Mouse (Mus musculus) heart, embryonic 13.5 days (tissue): Measurements from ENCODE around the gene Cox10. TPM values are rescaled to one million over a fixed set of nuclear protein-coding genes. Genes with fewer than 3 reads are reported as not detected.
A peak's percentile ranks its signal among the peaks of the same experiment; 100 is the strongest.
"Not testable (repeated sequence)": the region's sequence is repeated elsewhere in the genome, so short reads cannot be mapped to it uniquely, and the experiment has no call there.

Experiments used
- ATAC-seq: fragments of 200-750 bp; cut with Nextera tagmentation; 2 replicates; pipeline ENCODE4 v1.8.0; 2017; ENCODE audit warnings: moderate TSS enrichment; ENCODE audit not compliant: insufficient number of reproducible peaks, low FRiP score, low TSS enrichment; ENCODE audit errors: extremely low read depth
- H3K27ac ChIP-seq: fragments of 300-500 bp; sonication (generic); replicated peaks from 2 replicates; pipeline ENCODE4 v1.5.1; 2015; ENCODE audit warnings: moderate library complexity, mild to moderate bottlenecking, inconsistent platforms
- H3K27me3 ChIP-seq: fragments of 300-500 bp; sonication (generic); replicated peaks from 2 replicates; pipeline ENCODE4 v1.6.1; 2015; ENCODE audit warnings: mild to moderate bottlenecking, inconsistent platforms
- H3K36me3 ChIP-seq: fragments of 300-500 bp; sonication (generic); 2 replicates; pipeline ENCODE4 v1.6.1; 2015; ENCODE audit warnings: mild to moderate bottlenecking, inconsistent platforms
- H3K4me1 ChIP-seq: fragments of 300-500 bp; sonication (generic); 2 replicates; pipeline ENCODE4 v1.6.1; 2015; ENCODE audit warnings: inconsistent platforms
- H3K4me2 ChIP-seq: fragments of 300-500 bp; sonication (generic); 2 replicates; pipeline ENCODE4 v1.6.1; 2015; ENCODE audit warnings: inconsistent platforms, mild to moderate bottlenecking, moderate library complexity
- H3K4me3 ChIP-seq: fragments of 300-500 bp; sonication (generic); 2 replicates; pipeline ENCODE4 v1.5.1; 2015; ENCODE audit warnings: moderate library complexity, mild to moderate bottlenecking, inconsistent platforms
- H3K9ac ChIP-seq: fragments of 300-500 bp; sonication (generic); 2 replicates; pipeline ENCODE4 v1.6.1; 2015; ENCODE audit warnings: inconsistent platforms, mild to moderate bottlenecking, moderate library complexity
- H3K9me3 ChIP-seq: fragments of 300-500 bp; sonication (generic); 2 replicates; pipeline ENCODE4 v1.6.1; 2016; ENCODE audit warnings: inconsistent platforms
- WGBS: fragments of 180-500 bp; shearing (Covaris S2); methylation state at CpG from one replicate; pipeline ENCODE4 v1.1.7; 2015; ENCODE audit warnings: mixed read lengths; 5-methylcytosine and 5-hydroxymethylcytosine counted together
- polyA plus RNA-seq: library from polyadenylated mRNA; unstranded; fragments of >200 nt; fragmentation: Nextera tagmentation; extraction: Ambion mirVana; gene quantifications from 2 replicates; pipeline ENCODE4 v1.2.1, GENCODE M21; 2015

Gene Cox10
- 32.9 and 33.3 TPM in 2 replicates for polyA plus RNA-seq

- H3K4me2 ChIP-seq: peak within 1 kb of the TSS; percentile 85
- peak within 1 kb of the TSS; percentile 92 for H3K4me3 ChIP-seq
- H3K9ac ChIP-seq: peak within 1 kb of the TSS; percentile 92
- peak; percentile 78; the same call in 1 of the 2 replicates for ATAC-seq
- no peaks in the 10 kb centered on the region for H3K27me3 ChIP-seq
- no peaks in the 10 kb centered on the region for H3K9me3 ChIP-seq
- H3K4me1 ChIP-seq: peaks cover 15% of the 10 kb centered on the region
- peak within 1 kb of the TSS; percentile 96 for H3K27ac ChIP-seq
- peaks cover 13% of the 10 kb centered on the region; the same call in 1 of the 2 replicates for H3K36me3 ChIP-seq
- WGBS: under 1% methylated on average over 45 of the region's 45 CpGs
Measured at GRCm38 (mm10) chr11:64078956-64079726, at the start of gene Cox10. TSS of gene Cox10 (minus strand) at chr11:64079468.

GRCm38 (mm10) chr11:64128016-64128415, 48.7 kb upstream of the Cox10 start:
- no peak for ATAC-seq
- no peak overlapping the region for H3K4me3 ChIP-seq
- 38% methylated on average over 9 of the region's 9 CpGs for WGBS
- no peak overlapping the region for H3K27ac ChIP-seq
- no peaks in the 10 kb centered on the region for H3K36me3 ChIP-seq
- H3K27me3 ChIP-seq: peaks cover 8% of the 10 kb centered on the region; the same call in 1 of the 2 replicates
- no peak overlapping the region for H3K4me2 ChIP-seq
- peaks cover 5% of the 10 kb centered on the region; the same call in 1 of the 2 replicates for H3K4me1 ChIP-seq
- H3K9me3 ChIP-seq: no peaks in the 10 kb centered on the region
- no peak overlapping the region for H3K9ac ChIP-seq

GRCm38 (mm10) chr11:64125471-64125870, 46.2 kb upstream of the Cox10 start:
- Histone ChIP-seq H3K4me1 (peaks cover 5% of the 10 kb centered on the region; the same call in 1 of the 2 replicates), H3K36me3 (no peaks in the 10 kb centered on the region), H3K9me3 (no peaks in the 10 kb centered on the region), H3K27me3 (0 out of 2 replicates have a peak, but pooled peaks cover 5% of the 10 kb centered on the region), H3K9ac (no peak overlapping the region), H3K27ac (no peak overlapping the region), H3K4me3 (no peak overlapping the region), H3K4me2 (no peak overlapping the region)
- no peak for ATAC-seq
- WGBS: 47% methylated on average over 2 of the region's 2 CpGs

- not testable (repeated sequence) for H3K9me3 ChIP-seq, H3K4me2 ChIP-seq, H3K27ac ChIP-seq, H3K27me3 ChIP-seq, ATAC-seq, H3K36me3 ChIP-seq, H3K4me3 ChIP-seq, H3K9ac ChIP-seq
- 42% methylated on average over 6 of the region's 6 CpGs for WGBS
- H3K4me1 ChIP-seq: peaks cover 13% of the 10 kb centered on the region; the same call in 1 of the 2 replicates
Measured at GRCm38 (mm10) chr11:64123174-64123573, 43.9 kb upstream of the Cox10 start.

GRCm38 (mm10) chr11:64116711-64117110, 37.4 kb upstream of the Cox10 start:
- H3K4me1 ChIP-seq: peaks cover 8% of the 10 kb centered on the region; the same call in 1 of the 2 replicates
- H3K4me2 ChIP-seq: no peak overlapping the region
- ATAC-seq: no peak
- no peaks in the 10 kb centered on the region; the same call in 1 of the 2 replicates for H3K27me3 ChIP-seq
- H3K9ac ChIP-seq: no peak overlapping the region
- no peaks in the 10 kb centered on the region for H3K9me3 ChIP-seq
- H3K27ac ChIP-seq: no peak overlapping the region
- no peak overlapping the region for H3K4me3 ChIP-seq
- whole genome bisulfite sequencing: 84% methylated on average over 4 of the region's 4 CpGs
- H3K36me3 ChIP-seq: no peaks in the 10 kb centered on the region

- H3K4me3 ChIP-seq: no peak overlapping the region
- no peaks in the 10 kb centered on the region for H3K36me3 ChIP-seq
- H3K4me1 ChIP-seq: peaks cover 8% of the 10 kb centered on the region; the same call in 1 of the 2 replicates
- no peak overlapping the region for H3K27ac ChIP-seq
- ATAC-seq: no peak
- no peak overlapping the region for H3K4me2 ChIP-seq
- no peaks in the 10 kb centered on the region; the same call in 1 of the 2 replicates for H3K27me3 ChIP-seq
- H3K9me3 ChIP-seq: no peaks in the 10 kb centered on the region
- H3K9ac ChIP-seq: no peak overlapping the region
- WGBS: 84% methylated on average over 2 of the region's 2 CpGs
Measured at GRCm38 (mm10) chr11:64115822-64116221, 36.6 kb upstream of the Cox10 start.

GRCm38 (mm10) chr11:64115101-64115500, 35.8 kb upstream of the Cox10 start:
- Histone ChIP-seq H3K9me3 (no peaks in the 10 kb centered on the region), H3K27me3 (no peaks in the 10 kb centered on the region; the same call in 1 of the 2 replicates), H3K9ac (no peak overlapping the region), H3K27ac (no peak overlapping the region), H3K36me3 (no peaks in the 10 kb centered on the region), H3K4me3 (no peak overlapping the region), H3K4me1 (peaks cover 8% of the 10 kb centered on the region; the same call in 1 of the 2 replicates), H3K4me2 (no peak overlapping the region)
- WGBS: 70% methylated on average over 9 of the region's 9 CpGs
- no peak for ATAC-seq

GRCm38 (mm10) chr11:64100060-64100459, 20.8 kb upstream of the Cox10 start:
- H3K4me2 ChIP-seq: no peak overlapping the region
- H3K9me3 ChIP-seq: no peaks in the 10 kb centered on the region
- no peak overlapping the region for H3K27ac ChIP-seq
- ATAC-seq: no peak
- H3K27me3 ChIP-seq: no peaks in the 10 kb centered on the region; the same call in 1 of the 2 replicates
- WGBS: 86% methylated on average over 5 of the region's 5 CpGs
- H3K9ac ChIP-seq: no peak overlapping the region
- no peak overlapping the region for H3K4me3 ChIP-seq
- no peaks in the 10 kb centered on the region for H3K4me1 ChIP-seq
- H3K36me3 ChIP-seq: no peaks in the 10 kb centered on the region

GRCm38 (mm10) chr11:64093058-64093457, 13.8 kb upstream of the Cox10 start:
- ATAC-seq: no peak
- Histone ChIP-seq H3K9ac (no peak overlapping the region), H3K4me3 (no peak overlapping the region), H3K27ac (no peak overlapping the region), H3K4me1 (no peaks in the 10 kb centered on the region), H3K9me3 (no peaks in the 10 kb centered on the region), H3K36me3 (no peaks in the 10 kb centered on the region), H3K27me3 (no peaks in the 10 kb centered on the region; the same call in 1 of the 2 replicates), H3K4me2 (no peak overlapping the region)
- 82% methylated on average over 4 of the region's 4 CpGs for WGBS

- Histone ChIP-seq H3K27me3 (no peaks in the 10 kb centered on the region; the same call in 1 of the 2 replicates), H3K9me3 (no peaks in the 10 kb centered on the region), H3K9ac (no peak overlapping the region), H3K4me1 (no peaks in the 10 kb centered on the region), H3K27ac (no peak overlapping the region), H3K4me2 (no peak overlapping the region), H3K36me3 (no peaks in the 10 kb centered on the region), H3K4me3 (no peak overlapping the region)
- WGBS: 74% methylated on average over 7 of the region's 7 CpGs
- ATAC-seq: no peak
Measured at GRCm38 (mm10) chr11:64091150-64091549, 11.9 kb upstream of the Cox10 start.

- no peaks in the 10 kb centered on the region for H3K27me3 ChIP-seq
- no peak overlapping the region for H3K4me3 ChIP-seq
- ATAC-seq: no peak
- no peaks in the 10 kb centered on the region for H3K9me3 ChIP-seq
- no peak overlapping the region for H3K27ac ChIP-seq
- 60% methylated on average over 2 of the region's 2 CpGs for WGBS
- no peak overlapping the region for H3K4me2 ChIP-seq
- no peaks in the 10 kb centered on the region for H3K4me1 ChIP-seq
- H3K9ac ChIP-seq: no peak overlapping the region
- no peaks in the 10 kb centered on the region for H3K36me3 ChIP-seq
Measured at GRCm38 (mm10) chr11:64089682-64090081, 10.4 kb upstream of the Cox10 start.
